Mouse (Mus musculus) E14TG2a.4 (cell line): ENCODE data around the gene Gm37240.

Experiments used
- H3K27me3 ChIP-seq: 2 replicates; pipeline ENCODE4 v1.6.1; 2014; ENCODE audit warnings: low read length, control low read depth; ENCODE audit not compliant: insufficient read depth
- H3K36me3 ChIP-seq: 2 replicates; pipeline ENCODE4 v1.6.1; 2014; ENCODE audit warnings: low read length, control low read depth; ENCODE audit not compliant: insufficient read depth
- H3K4me1 ChIP-seq: replicated peaks from 2 replicates; pipeline ENCODE4 v1.6.1; 2014; ENCODE audit warnings: low read depth, low read length, control low read depth
- H3K4me3 ChIP-seq: replicated peaks from 2 replicates; pipeline ENCODE4 v1.5.1; 2014; ENCODE audit warnings: mild to moderate bottlenecking, low read length
- H3K9me3 ChIP-seq: 2 replicates; pipeline ENCODE4 v1.6.1; 2014; ENCODE audit warnings: low read length, control low read depth
- CTCF ChIP-seq: conservative IDR thresholded peaks from 2 replicates; pipeline ENCODE4 v1.5.1; 2014; ENCODE audit warnings: low read length
- NANOG ChIP-seq: IDR thresholded peaks from 2 replicates; pipeline ENCODE4 v1.6.1; 2014; ENCODE audit warnings: borderline replicate concordance, low read length, mixed read lengths
- POU5F1 ChIP-seq: IDR thresholded peaks from 2 replicates; pipeline ENCODE4 v1.6.1; 2014; ENCODE audit warnings: low read length, borderline replicate concordance

The Gm37240 gene

GRCm38 (mm10) chr3:85335517-85335916 lies 551.8 kb downstream of the Gm37240 start:
- no peak overlapping the region for H3K4me3 ChIP-seq
- H3K9me3 ChIP-seq = no peaks in the 10 kb centered on the region
- H3K4me1 ChIP-seq = peaks cover 31% of the 10 kb centered on the region
- no peaks in the 10 kb centered on the region for H3K36me3 ChIP-seq
- H3K27me3 ChIP-seq = no peaks in the 10 kb centered on the region
- TF ChIP-seq NANOG (no peak), CTCF (no peak), POU5F1 (no peak)

DNA sequence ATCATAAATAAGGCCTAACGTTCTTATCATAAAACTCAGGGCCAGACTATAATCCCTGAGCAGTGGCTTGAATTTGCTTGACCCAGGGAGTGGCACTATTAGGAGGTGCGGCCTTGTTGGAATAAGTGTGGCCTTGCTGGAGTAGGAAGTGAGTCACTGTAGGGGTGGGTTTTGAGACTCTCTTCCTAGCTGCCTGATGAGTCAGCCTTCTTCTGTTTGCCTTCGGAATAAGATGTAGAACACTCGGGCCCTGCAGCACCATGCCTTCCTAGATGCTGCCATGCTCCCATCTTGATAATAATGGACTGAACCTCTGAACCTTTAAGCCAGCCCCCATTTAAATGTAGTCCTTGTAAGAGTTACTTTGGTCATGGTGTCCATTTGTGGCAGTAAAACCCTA lies 555.0 kb downstream of the Gm37240 start:
- H3K4me3 ChIP-seq = no peak overlapping the region
- 0 out of 2 replicates have a peak, but pooled peaks cover 6% of the 10 kb centered on the region for H3K27me3 ChIP-seq
- H3K9me3 ChIP-seq = no peaks in the 10 kb centered on the region
- no peaks in the 10 kb centered on the region; the same call in 1 of the 2 replicates for H3K4me1 ChIP-seq
- TF ChIP-seq POU5F1 (no peak), CTCF (no peak), NANOG (no peak)
- no peaks in the 10 kb centered on the region for H3K36me3 ChIP-seq

DNA sequence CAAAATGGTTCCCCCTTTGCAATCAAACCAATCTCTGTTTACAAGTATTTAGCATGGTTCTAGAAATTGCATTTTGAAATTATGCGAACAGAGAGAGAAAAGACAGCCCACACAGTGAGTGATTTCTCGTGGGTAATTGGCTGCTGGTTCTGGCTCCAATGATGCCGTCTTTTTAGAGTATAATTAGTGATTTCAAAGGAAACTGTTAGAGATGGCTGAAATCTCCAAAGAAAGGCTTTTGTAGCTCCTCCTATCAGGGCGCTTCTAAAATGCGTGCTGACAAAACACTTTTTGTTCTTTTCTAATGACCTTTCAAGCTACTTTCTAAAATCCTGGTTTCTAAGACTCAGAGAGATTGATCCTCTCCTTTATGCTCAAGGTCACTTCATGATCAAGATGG lies 569.1 kb downstream of the Gm37240 start:
- H3K27me3 ChIP-seq = 0 out of 2 replicates have a peak, but pooled peaks cover 9% of the 10 kb centered on the region
- H3K4me1 ChIP-seq = 0 out of 2 replicates have a peak, but pooled peaks cover 14% of the 10 kb centered on the region
- H3K36me3 ChIP-seq = no peaks in the 10 kb centered on the region
- 0 out of 2 replicates have a peak, but pooled peaks cover 4% of the 10 kb centered on the region for H3K9me3 ChIP-seq
- no peak overlapping the region for H3K4me3 ChIP-seq
- TF ChIP-seq NANOG = no peak
- TF ChIP-seq CTCF = no peak
- no peak for TF ChIP-seq POU5F1

DNA sequence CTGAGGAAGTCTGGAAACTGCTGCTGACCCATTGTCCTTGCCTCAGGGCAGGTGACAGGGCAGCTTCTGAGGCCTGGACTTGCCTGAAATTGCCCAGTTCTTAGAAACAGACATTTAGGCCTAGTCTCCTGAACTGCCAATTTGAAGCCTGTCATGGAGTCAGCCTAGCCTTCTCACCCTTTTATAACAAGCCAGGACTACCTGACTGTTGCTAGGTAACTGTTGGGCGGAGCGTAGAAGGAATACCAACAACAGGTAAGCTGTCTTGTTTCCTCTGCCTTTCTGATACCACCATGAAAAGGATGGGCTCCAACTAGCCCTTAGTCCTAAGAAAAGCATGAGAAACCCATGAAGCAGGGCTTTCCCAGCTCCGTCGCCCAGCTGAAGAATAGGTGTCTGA lies 570.0 kb downstream of the Gm37240 start:
- TF ChIP-seq NANOG (no peak), CTCF (no peak)
- Histone ChIP-seq H3K4me1 (0 out of 2 replicates have a peak, but pooled peaks cover 14% of the 10 kb centered on the region), H3K36me3 (no peaks in the 10 kb centered on the region), H3K27me3 (0 out of 2 replicates have a peak, but pooled peaks cover 9% of the 10 kb centered on the region), H3K9me3 (0 out of 2 replicates have a peak, but pooled peaks cover 4% of the 10 kb centered on the region), H3K4me3 (no peak overlapping the region)

- no peaks in the 10 kb centered on the region for H3K36me3 ChIP-seq
- TF ChIP-seq POU5F1 = no peak
- no peak for TF ChIP-seq CTCF
- TF ChIP-seq NANOG = no peak
Observed at GRCm38 (mm10) chr3:85314961-85315360, 572.4 kb downstream of the Gm37240 start.

DNA sequence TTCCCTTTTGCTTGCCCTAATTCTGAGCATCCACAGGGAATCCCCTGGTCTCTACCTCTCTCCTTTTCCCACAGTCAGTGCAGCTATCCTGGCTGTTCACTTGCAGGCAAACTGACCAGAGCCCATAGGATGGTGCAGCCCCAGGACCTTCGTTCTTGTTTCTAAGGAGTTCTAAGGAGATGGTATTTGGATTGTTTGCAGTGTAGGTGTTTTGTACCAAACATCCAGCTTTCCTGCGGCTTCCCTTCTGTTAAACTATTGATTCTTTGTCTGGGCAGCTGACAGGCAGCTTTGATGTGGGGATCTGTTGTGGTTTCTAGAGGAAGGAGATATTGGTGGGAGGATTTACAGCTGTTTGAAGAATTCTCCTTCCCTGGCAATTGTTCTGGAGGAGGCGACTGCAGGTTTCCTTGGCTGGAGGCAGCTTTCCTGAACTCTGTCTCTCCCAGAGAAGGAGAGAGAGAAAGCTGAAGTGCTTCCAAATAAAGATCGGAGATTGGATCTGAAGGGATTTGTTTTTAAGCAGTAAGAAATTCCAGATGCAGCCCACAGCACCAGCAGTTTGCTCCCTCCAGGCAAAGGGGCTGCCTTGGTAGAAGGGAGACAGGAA lies 573.6 kb downstream of the Gm37240 start:
- Histone ChIP-seq H3K9me3 (0 out of 2 replicates have a peak, but pooled peaks cover 4% of the 10 kb centered on the region), H3K27me3 (0 out of 2 replicates have a peak, but pooled peaks cover 6% of the 10 kb centered on the region), H3K36me3 (no peaks in the 10 kb centered on the region), H3K4me3 (no peak overlapping the region), H3K4me1 (0 out of 2 replicates have a peak, but pooled peaks cover 12% of the 10 kb centered on the region)
- TF ChIP-seq NANOG (no peak), CTCF (no peak), POU5F1 (no peak)

More at GRCm38 (mm10) chr3:85314961-85315360, 572.4 kb downstream of the Gm37240 start:
- no peak overlapping the region for H3K4me3 ChIP-seq
- 0 out of 2 replicates have a peak, but pooled peaks cover 6% of the 10 kb centered on the region for H3K27me3 ChIP-seq
- 0 out of 2 replicates have a peak, but pooled peaks cover 4% of the 10 kb centered on the region for H3K9me3 ChIP-seq
- H3K4me1 ChIP-seq = 0 out of 2 replicates have a peak, but pooled peaks cover 14% of the 10 kb centered on the region

DNA sequence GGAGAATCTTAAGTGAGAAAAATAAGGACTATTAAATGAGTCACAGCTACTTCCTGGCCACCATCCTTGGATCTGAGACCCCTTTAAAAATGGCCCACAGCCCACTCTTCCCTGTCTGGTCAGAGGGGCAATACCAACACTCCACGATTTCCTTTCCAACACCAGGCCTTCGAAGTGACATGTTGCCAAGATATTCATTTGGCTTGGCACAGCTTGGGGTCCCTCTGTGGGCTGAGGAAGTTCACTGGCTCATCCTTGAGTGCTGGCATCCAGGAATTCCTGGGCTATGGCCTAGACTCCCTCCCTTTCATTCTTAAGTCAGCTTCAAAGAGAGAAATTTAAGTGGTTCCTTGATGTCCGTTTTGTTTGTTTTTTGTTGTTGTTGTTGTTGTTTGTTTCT lies 576.1 kb downstream of the Gm37240 start:
- 0 out of 2 replicates have a peak, but pooled peaks cover 2% of the 10 kb centered on the region for H3K4me1 ChIP-seq
- no peak overlapping the region for H3K4me3 ChIP-seq
- TF ChIP-seq CTCF (no peak), NANOG (no peak), POU5F1 (no peak)
- H3K36me3 ChIP-seq = no peaks in the 10 kb centered on the region
- H3K27me3 ChIP-seq = 0 out of 2 replicates have a peak, but pooled peaks cover 6% of the 10 kb centered on the region
- H3K9me3 ChIP-seq = no peaks in the 10 kb centered on the region

GRCm38 (mm10) chr3:85310401-85310989 lies 576.8 kb downstream of the Gm37240 start:
- TF ChIP-seq NANOG = no peak
- no peak for TF ChIP-seq CTCF
- no peak for TF ChIP-seq POU5F1
- no peak overlapping the region for H3K4me3 ChIP-seq
- H3K36me3 ChIP-seq = no peaks in the 10 kb centered on the region
- no peaks in the 10 kb centered on the region for H3K9me3 ChIP-seq
- 0 out of 2 replicates have a peak, but pooled peaks cover 2% of the 10 kb centered on the region for H3K4me1 ChIP-seq
- 0 out of 2 replicates have a peak, but pooled peaks cover 6% of the 10 kb centered on the region for H3K27me3 ChIP-seq
